Mouse (Mus musculus) MEL (cell line): ENCODE data around the gene Palmd. TPM values are rescaled to one million over a fixed set of nuclear protein-coding genes. Genes with fewer than 3 reads are reported as not detected.

Experiments used
- DNase-seq: peaks from one replicate; pipeline ENCODE4 v3.0.0; 2011; ENCODE audit warnings: low read depth, low spot score
- H3K27ac ChIP-seq: 2 replicates; pipeline ENCODE4 v1.5.1; 2012; ENCODE audit warnings: low read depth, mild to moderate bottlenecking, control low read depth, low read length, moderate library complexity; ENCODE audit not compliant: control insufficient read depth
- H3K27me3 ChIP-seq, 2 experiments: fragments of 150-350 bp in 1 of 2; sonication (generic) in 1 of 2; 2 replicates each; pipeline ENCODE4 v1.6.1; 2012; ENCODE audit warnings: low read length in 2 of 2, mild to moderate bottlenecking in 2 of 2, improper control_type of control experiment in 1 of 2, moderate library complexity in 1 of 2; ENCODE audit not compliant: insufficient read depth in 2 of 2, control insufficient read depth in 1 of 2
- H3K36me3 ChIP-seq, 2 experiments: 2 replicates each; pipeline ENCODE4 v1.6.1; 2012 to 2014; ENCODE audit warnings: low read length in 2 of 2, improper control_type of control experiment in 1 of 2, inconsistent platforms in 1 of 2, mild to moderate bottlenecking in 1 of 2; ENCODE audit not compliant: insufficient read depth in 2 of 2, control insufficient read depth in 1 of 2
- H3K4me1 ChIP-seq, 2 experiments: fragments of 150-350 bp in 1 of 2; sonication (generic) in 1 of 2; 2 replicates each; pipeline ENCODE4 v1.6.1; 2012; ENCODE audit warnings: low read length in 2 of 2, improper control_type of control experiment in 1 of 2, mild to moderate bottlenecking in 1 of 2; ENCODE audit not compliant: insufficient read depth in 2 of 2, control insufficient read depth in 1 of 2
- H3K4me3 ChIP-seq, 2 experiments: fragments of 150-350 bp in 1 of 2; sonication (generic) in 1 of 2; 2 replicates each; pipeline ENCODE4 v1.5.1; 2012; ENCODE audit warnings: low read depth in 2 of 2, low read length in 2 of 2, mild to moderate bottlenecking in 2 of 2, moderate library complexity in 2 of 2, control low read depth in 1 of 2, improper control_type of control experiment in 1 of 2; ENCODE audit not compliant: control insufficient read depth in 1 of 2, insufficient read depth in 1 of 2
- H3K79me2 ChIP-seq: 2 replicates; pipeline ENCODE4 v1.6.1; 2012; ENCODE audit warnings: mild to moderate bottlenecking, low read length, moderate library complexity; ENCODE audit not compliant: control insufficient read depth, poor library complexity, insufficient read depth
- H3K9ac ChIP-seq: 2 replicates; pipeline ENCODE4 v1.6.1; 2012; ENCODE audit warnings: low read depth, mild to moderate bottlenecking, control low read depth, low read length, moderate library complexity; ENCODE audit not compliant: control insufficient read depth, poor library complexity, severe bottlenecking
- H3K9me3 ChIP-seq: fragments of 150-350 bp; sonication (generic); replicated peaks from 2 replicates; pipeline ENCODE4 v1.6.1; 2012; ENCODE audit warnings: mild to moderate bottlenecking, low read length, improper control_type of control experiment, moderate library complexity; ENCODE audit not compliant: insufficient read depth
- CHD1 ChIP-seq: IDR thresholded peaks from 2 replicates; pipeline ENCODE4 v1.6.1; 2012; ENCODE audit warnings: low read depth, mild to moderate bottlenecking, inconsistent platforms, low read length, improper control_type of control experiment
- CHD2 ChIP-seq: IDR thresholded peaks from 2 replicates; pipeline ENCODE4 v1.6.1; 2011; ENCODE audit warnings: low read length, improper control_type of control experiment
- CTCF ChIP-seq, 3 experiments: IDR thresholded peaks in 2 of 3; conservative IDR thresholded peaks in 1 of 3; 2 replicates each; pipeline ENCODE4 v1.5.1; 2011 to 2012; ENCODE audit warnings: low read length in 3 of 3, low read depth in 2 of 3, mild to moderate bottlenecking in 2 of 3, improper control_type of control experiment in 1 of 3, inconsistent platforms in 1 of 3, mixed read lengths in 1 of 3, moderate library complexity in 1 of 3; ENCODE audit not compliant: control insufficient read depth in 1 of 3, insufficient read depth in 1 of 3, poor library complexity in 1 of 3, severe bottlenecking in 1 of 3
- E2F4 ChIP-seq: IDR thresholded peaks from 2 replicates; pipeline ENCODE4 v1.6.1; 2011; ENCODE audit warnings: low read depth, low read length, improper control_type of control experiment, borderline replicate concordance
- ETS1 ChIP-seq: IDR thresholded peaks from 2 replicates; pipeline ENCODE4 v1.6.1; 2012; ENCODE audit warnings: low read depth, mild to moderate bottlenecking, inconsistent platforms, low read length, improper control_type of control experiment, moderate library complexity
- GATA1 ChIP-seq: IDR thresholded peaks from 2 replicates; pipeline ENCODE4 v1.6.1; 2011; ENCODE audit warnings: low read depth, low read length, improper control_type of control experiment
- HCFC1 ChIP-seq: IDR thresholded peaks from 2 replicates; pipeline ENCODE4 v1.6.1; 2012; ENCODE audit warnings: low read depth, mild to moderate bottlenecking, inconsistent platforms, low read length, improper control_type of control experiment, moderate library complexity
- KAT2A ChIP-seq: conservative IDR thresholded peaks from 2 replicates; pipeline ENCODE4 v1.6.1; 2012; ENCODE audit warnings: low read depth, low read length, improper control_type of control experiment, inconsistent platforms
- MAFK ChIP-seq: IDR thresholded peaks from 2 replicates; pipeline ENCODE4 v1.6.1; 2011; ENCODE audit warnings: low read depth, mild to moderate bottlenecking, low read length, improper control_type of control experiment, borderline replicate concordance
- MAX ChIP-seq: IDR thresholded peaks from 2 replicates; pipeline ENCODE4 v1.6.1; 2011; ENCODE audit warnings: low read length, improper control_type of control experiment
- MAZ ChIP-seq: IDR thresholded peaks from 2 replicates; pipeline ENCODE4 v1.6.1; 2012; ENCODE audit warnings: low read depth, mild to moderate bottlenecking, inconsistent platforms, low read length, improper control_type of control experiment
- MEF2A ChIP-seq: IDR thresholded peaks from 2 replicates; pipeline ENCODE4 v1.6.1; 2014; ENCODE audit warnings: low read depth, mild to moderate bottlenecking, inconsistent platforms, low read length, improper control_type of control experiment; ENCODE audit not compliant: poor library complexity, insufficient replicate concordance, severe bottlenecking; ENCODE audit errors: extremely low read depth
- MXI1 ChIP-seq: IDR thresholded peaks from 2 replicates; pipeline ENCODE4 v1.6.1; 2011; ENCODE audit warnings: mild to moderate bottlenecking, low read depth, low read length, improper control_type of control experiment
- MYB ChIP-seq: IDR thresholded peaks from 2 replicates; pipeline ENCODE4 v1.6.1; 2011; ENCODE audit warnings: mild to moderate bottlenecking, low read depth, low read length, improper control_type of control experiment
- NRF1 ChIP-seq: IDR thresholded peaks from 2 replicates; pipeline ENCODE4 v1.6.1; 2014; ENCODE audit warnings: low read depth, mild to moderate bottlenecking, inconsistent platforms, low read length, improper control_type of control experiment, moderate library complexity; ENCODE audit not compliant: poor library complexity, insufficient read depth, severe bottlenecking
- POLR2A ChIP-seq, 2 experiments: IDR thresholded peaks; 2 replicates each; pipeline ENCODE4 v1.6.1; 2011 to 2012; ENCODE audit warnings: low read length in 2 of 2, mild to moderate bottlenecking in 2 of 2, control low read depth in 1 of 2, improper control_type of control experiment in 1 of 2, low read depth in 1 of 2, moderate library complexity in 1 of 2; ENCODE audit not compliant: control insufficient read depth in 1 of 2, insufficient read depth in 1 of 2, poor library complexity in 1 of 2
- RAD21 ChIP-seq: IDR thresholded peaks from 2 replicates; pipeline ENCODE4 v1.6.1; 2011; ENCODE audit warnings: mild to moderate bottlenecking, low read depth, low read length, improper control_type of control experiment
- TBP ChIP-seq: IDR thresholded peaks from 2 replicates; pipeline ENCODE4 v1.8.0; 2011; ENCODE audit warnings: low read depth, low read length, improper control_type of control experiment
- USF1 ChIP-seq: IDR thresholded peaks from 2 replicates; pipeline ENCODE4 v1.6.1; 2014; ENCODE audit warnings: low read depth, mild to moderate bottlenecking, inconsistent platforms, low read length, improper control_type of control experiment, moderate library complexity
- ZC3H11A ChIP-seq: IDR thresholded peaks from 2 replicates; pipeline ENCODE4 v1.6.1; 2012; ENCODE audit warnings: low read depth, mild to moderate bottlenecking, inconsistent platforms, low read length, improper control_type of control experiment
- ZKSCAN1 ChIP-seq: IDR thresholded peaks from 2 replicates; pipeline ENCODE4 v1.6.1; 2012; ENCODE audit warnings: low read depth, mild to moderate bottlenecking, inconsistent platforms, low read length, improper control_type of control experiment, moderate library complexity
- ZNF384 ChIP-seq: IDR thresholded peaks from 2 replicates; pipeline ENCODE4 v1.6.1; 2012; ENCODE audit warnings: low read depth, mild to moderate bottlenecking, inconsistent platforms, low read length, improper control_type of control experiment
- polyA plus RNA-seq, 2 experiments: library from polyadenylated mRNA; stranded (reverse) in 1 of 2; unstranded in 1 of 2; fragments of >175 nt in 1 of 2; fragments of >200 nt in 1 of 2; gene quantifications; 2 replicates each; pipeline versions ENCODE4 v1.2.1 to v1.2.4; 2012; ENCODE audit warnings: low replicate concordance in 2 of 2, low read depth in 1 of 2; ENCODE audit not compliant: insufficient read length in 2 of 2, insufficient read depth in 1 of 2, missing spikeins in 1 of 2
- total RNA-seq: library from RNA; depleted of rRNA; stranded (reverse); fragments of 300-350 nt; gene quantifications from 2 replicates; pipeline ENCODE4 v1.2.3, GENCODE M21; 2012

The Palmd gene
- total and polyA plus RNA-seq, 3 experiments: 0.08 TPM; not detected in 2

DNA sequence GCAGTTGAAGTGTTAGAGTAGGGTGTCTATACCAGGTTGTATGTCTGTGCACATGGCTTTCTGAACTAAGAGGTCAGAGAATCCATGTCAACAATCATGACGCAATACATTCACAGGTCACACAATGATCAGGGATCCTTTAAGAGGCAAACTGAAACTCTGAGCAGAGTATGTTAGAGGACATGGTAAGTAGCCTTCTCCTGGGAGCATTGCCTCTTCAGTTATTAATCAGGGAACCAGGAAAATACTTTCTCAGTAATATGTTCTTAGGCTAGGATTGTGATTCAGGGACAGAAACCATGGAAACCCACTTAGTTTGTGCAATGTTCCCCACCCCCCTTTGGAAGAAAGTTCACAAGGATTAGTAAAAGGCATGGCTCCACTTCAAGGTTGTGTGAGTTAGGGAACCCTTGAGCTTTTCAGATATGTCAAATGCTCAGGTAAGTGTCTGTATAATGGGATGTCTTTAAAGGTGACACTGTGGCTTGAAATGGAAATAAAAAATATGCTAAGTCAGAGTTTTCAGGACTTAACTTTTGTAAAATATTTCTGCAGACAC is 27.1 kb downstream of the Palmd start:
- H3K9ac ChIP-seq: no peak overlapping the region
- DNase-seq: no peak
- no peak overlapping the region for H3K4me3 ChIP-seq
- no peaks in the 10 kb centered on the region for H3K79me2 ChIP-seq
- TF ChIP-seq TBP: no peak
- no peak for TF ChIP-seq MEF2A
- no peak for TF ChIP-seq CHD2
- no peak for TF ChIP-seq MYB
- TF ChIP-seq USF1: no peak
- no peak for TF ChIP-seq ZNF384
- no peak for TF ChIP-seq MAX
- no peak for TF ChIP-seq GATA1
- TF ChIP-seq ETS1: no peak
- no peak overlapping the region for H3K27ac ChIP-seq
- peaks cover 10 to 17% of the 10 kb centered on the region in 2 experiments for H3K27me3 ChIP-seq
- no peaks in the 10 kb centered on the region for H3K36me3 ChIP-seq
- no peaks in the 10 kb centered on the region for H3K4me1 ChIP-seq
- no peaks in the 10 kb centered on the region for H3K9me3 ChIP-seq

- no peak overlapping the region for H3K9ac ChIP-seq
- DNase-seq: no peak
- TF ChIP-seq ZC3H11A: no peak
- TF ChIP-seq USF1: no peak
- TF ChIP-seq POLR2A (IDR thresholded peaks at IDR 0.05; ENCODE audit: control insufficient read depth in 1 of 2, insufficient read depth in 1 of 2, low read depth in 1 of 2, low read length in 2 of 2, poor library complexity in 1 of 2): no peak
- no peak for TF ChIP-seq GATA1
- TF ChIP-seq HCFC1: no peak
- TF ChIP-seq, all 39 proteins: peak for 0
- Histone ChIP-seq H3K27ac (no peak overlapping the region), H3K4me1 (no peaks in the 10 kb centered on the region), H3K79me2 (no peaks in the 10 kb centered on the region), H3K36me3 (no peaks in the 10 kb centered on the region), H3K9me3 (no peaks in the 10 kb centered on the region), H3K4me3 (no peak overlapping the region), H3K27me3 (peaks cover 10 to 17% of the 10 kb centered on the region in 2 experiments)
Measured at GRCm38 (mm10) chr3:116940804-116941558, 27.8 kb downstream of the Palmd start.

DNA sequence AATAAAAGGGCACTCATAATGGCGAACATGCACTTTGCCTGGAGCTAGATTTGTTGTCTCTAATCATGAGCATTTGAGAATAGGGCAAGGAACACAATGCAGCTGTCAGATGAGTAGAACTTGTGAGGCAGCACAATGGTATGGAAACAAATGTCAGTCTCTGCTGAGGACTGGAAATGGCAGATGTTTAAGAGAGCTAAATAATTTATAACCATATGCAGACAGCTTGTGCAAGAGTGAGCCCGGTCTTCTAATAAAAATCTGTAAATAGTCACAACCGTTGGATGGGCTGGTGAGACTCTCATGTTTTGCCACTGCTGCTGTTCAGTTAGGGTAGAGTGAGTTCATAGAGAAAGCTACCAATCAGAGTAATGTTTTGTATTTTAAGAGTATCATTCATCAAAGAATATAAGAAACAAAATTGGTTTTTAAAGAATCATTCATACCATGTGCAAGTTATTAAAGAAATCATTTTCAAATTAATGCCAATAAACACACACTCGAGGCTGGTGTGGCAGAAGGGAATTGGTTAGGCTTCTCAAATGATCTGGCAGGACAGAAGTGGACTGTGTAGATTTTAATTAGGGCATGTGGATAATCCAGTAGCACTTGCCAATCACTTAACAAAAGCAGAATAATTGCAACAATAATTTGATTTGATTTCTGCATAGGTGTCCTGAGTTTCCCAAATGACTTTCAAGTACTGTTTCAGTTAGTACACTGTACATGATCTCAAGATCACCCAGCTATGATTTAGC is 31.7 kb downstream of the Palmd start:
- no peak overlapping the region for H3K9ac ChIP-seq
- no peak for DNase-seq
- H3K27me3 ChIP-seq: peaks cover 4 to 10% of the 10 kb centered on the region in 2 experiments; a peak in 3 of 4 replicates
- no peak overlapping the region for H3K4me3 ChIP-seq
- no peaks in the 10 kb centered on the region; a peak in 1 of 4 replicates for H3K4me1 ChIP-seq
- TF ChIP-seq MAFK (no peak), ETS1 (no peak), MAZ (no peak), RAD21 (no peak), CHD1 (no peak), E2F4 (no peak), KAT2A (no peak), CTCF (IDR thresholded peaks at IDR 0.05 in 2 of 3, conservative IDR thresholded peaks at IDR 0.05 in 1 of 3; ENCODE audit: control insufficient read depth in 1 of 3, insufficient read depth in 1 of 3, low read depth in 2 of 3, low read length in 3 of 3, poor library complexity in 1 of 3, severe bottlenecking in 1 of 3) (no peak), CHD2 (no peak), MXI1 (no peak), NRF1 (no peak), ZKSCAN1 (no peak)
- no peaks in the 10 kb centered on the region for H3K9me3 ChIP-seq
- H3K79me2 ChIP-seq: no peaks in the 10 kb centered on the region
- no peak overlapping the region for H3K27ac ChIP-seq
- H3K36me3 ChIP-seq: no peaks in the 10 kb centered on the region; a peak in 1 of 4 replicates
